Mouse (Mus musculus) thymus, postnatal 10 days (tissue): Measurements from ENCODE around the gene Ttc1.

Experiments
- DNase-seq, 2 experiments: peaks; one replicate each; pipeline ENCODE4 v3.0.0; 2021; ENCODE audit warnings: low spot score in 2 of 2

Ttc1 gene

GRCm38 (mm10) chr11:43703552-43703951, 44.3 kb downstream of the Ttc1 start:
- no peak for DNase-seq

DNA sequence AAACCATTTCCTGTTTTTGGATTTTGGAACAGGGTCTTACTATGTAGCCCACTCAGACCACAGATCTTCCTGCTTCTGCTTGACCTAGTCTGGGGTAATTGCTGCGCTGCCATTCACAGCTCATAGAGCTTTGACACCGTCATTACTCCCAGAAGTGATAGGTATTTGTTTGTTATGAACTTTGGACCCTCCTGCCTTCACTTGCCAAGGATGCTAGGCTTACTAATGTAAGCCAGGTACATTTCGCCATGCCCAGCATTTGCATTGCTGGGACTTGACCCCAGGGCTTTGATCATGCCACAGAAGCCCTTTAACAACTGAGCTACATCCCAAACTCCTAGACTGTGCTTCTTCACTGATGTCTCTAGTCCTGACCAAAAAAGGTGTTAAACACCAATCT, 47.5 kb downstream of the Ttc1 start:
- DNase-seq = no peak

DNA sequence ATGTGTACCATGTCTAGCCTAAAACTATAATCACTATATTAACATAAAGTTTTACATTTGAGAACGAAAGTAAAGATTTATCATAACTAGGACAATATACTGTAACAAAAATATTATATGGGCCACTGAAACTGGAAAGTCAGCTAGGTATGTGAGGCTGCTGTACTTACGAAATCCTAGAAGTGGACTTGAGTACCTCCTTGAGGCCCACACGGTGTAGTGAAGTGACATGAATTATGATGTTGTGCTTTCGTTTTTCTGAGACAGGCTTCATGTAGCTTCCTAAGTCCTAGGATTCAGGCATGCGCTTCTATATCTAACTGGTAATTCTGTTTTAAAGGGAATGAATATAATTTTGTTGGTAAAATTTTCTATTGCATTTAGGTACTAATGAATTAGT, 49.2 kb downstream of the Ttc1 start:
- no peak for DNase-seq

GRCm38 (mm10) chr11:43696623-43697022, 51.2 kb downstream of the Ttc1 start:
- DNase-seq = no peak

DNA sequence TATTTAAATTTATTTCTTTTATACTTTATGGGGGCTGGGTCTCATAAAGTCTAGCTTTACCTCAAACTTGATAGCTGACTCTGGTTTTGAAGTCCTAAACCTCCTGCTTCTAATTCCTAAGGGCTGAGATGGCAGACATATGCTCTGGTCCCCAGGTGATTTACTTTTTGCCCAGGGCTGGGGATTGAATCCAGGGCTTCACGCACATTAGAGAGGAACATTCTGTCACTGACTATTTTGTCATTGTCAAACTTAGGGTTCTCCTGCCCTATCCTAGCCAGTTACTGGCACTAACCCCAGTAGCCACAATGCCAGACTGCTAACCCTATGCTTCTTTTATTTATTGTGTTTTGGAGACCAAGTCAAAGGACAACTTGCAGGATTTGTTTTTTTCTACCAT, 59.0 kb downstream of the Ttc1 start:
- DNase-seq = no peak

DNA sequence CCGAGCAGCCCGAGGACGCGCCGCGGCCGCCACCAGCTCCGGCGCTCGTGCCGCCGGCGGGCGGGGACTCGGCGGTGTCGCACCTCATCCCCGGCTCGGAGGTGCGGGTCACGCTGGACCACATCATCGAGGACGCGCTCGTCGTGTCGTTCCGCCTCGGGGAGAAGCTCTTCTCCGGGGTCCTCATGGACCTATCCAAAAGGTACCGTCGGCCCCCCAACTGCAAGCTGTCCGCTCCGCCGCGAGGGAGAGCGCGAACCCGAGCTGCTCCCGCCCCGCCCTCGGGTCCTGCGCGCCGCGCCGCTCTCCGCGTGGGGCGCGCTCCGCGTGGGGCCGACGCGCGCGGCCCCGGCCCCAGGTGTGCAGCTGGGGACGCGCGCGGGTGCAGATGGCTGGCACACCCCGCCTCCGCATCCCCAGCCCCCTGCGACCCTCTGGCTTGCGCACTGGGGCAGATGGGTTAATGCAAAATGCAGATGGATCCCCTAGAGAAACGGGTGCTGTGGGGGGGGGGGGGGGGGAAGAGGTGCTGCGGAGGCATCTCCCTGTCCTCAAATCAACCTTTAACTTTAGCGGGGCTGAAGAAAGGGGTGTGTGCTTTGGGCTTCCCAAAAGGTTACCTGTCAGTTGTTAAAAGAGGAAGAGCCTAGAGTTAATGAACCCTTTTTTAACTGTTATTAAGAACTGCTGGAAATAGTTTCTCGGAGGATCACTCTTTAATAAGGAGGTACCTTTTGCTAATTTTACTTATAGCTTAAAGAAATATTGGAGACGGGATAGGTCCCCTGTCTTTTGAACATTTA, 65.2 kb downstream of the Ttc1 start:
- peak; percentile 66 to 67 for DNase-seq

- peak; percentile 97 to 98 for DNase-seq
These were observed 66.1 kb downstream of the Ttc1 start, which contains the start of gene Pwwp2a for GRCm38 (mm10) chr11:43681472-43682414. TSS of gene Pwwp2a (plus strand) at chr11:43681998.
